Mouse (Mus musculus) CD4-positive naive resting alpha-beta T cell, adult 76 days (primary cell): ENCODE results near the gene Mybpc1. TPM values are rescaled to one million over a fixed set of nuclear protein-coding genes. Genes with fewer than 3 reads are reported as not detected.

Experiments
- total RNA-seq: library from RNA; stranded (reverse); gene quantifications from one replicate; pipeline ENCODE4 v1.2.4, GENCODE M21; 2023

Mybpc1 gene
- total RNA-seq = not detected

DNA sequence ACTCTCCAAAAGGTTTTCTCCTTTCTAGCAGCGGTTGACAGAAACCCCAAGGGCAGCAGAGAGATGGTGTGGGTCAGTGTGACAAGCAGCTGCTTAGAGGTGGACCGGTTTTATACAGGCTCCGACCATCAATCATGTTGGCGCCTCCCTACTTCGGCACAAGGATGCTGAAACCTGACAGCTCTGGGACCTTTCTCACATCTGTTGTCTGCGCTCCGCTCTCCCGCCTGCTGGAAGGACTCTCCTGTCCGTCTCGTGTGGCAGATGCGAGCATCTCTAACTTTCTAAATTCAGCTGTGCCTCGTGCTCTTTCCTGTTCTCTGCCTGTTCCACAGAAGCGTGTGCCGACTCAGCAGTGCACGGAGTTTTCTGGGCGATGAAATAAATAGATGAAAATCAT is at the start of gene Mybpc1:
TSS of gene Mybpc1 (minus strand) at position 210 of the 400 bp plus-strand sequence.

DNA sequence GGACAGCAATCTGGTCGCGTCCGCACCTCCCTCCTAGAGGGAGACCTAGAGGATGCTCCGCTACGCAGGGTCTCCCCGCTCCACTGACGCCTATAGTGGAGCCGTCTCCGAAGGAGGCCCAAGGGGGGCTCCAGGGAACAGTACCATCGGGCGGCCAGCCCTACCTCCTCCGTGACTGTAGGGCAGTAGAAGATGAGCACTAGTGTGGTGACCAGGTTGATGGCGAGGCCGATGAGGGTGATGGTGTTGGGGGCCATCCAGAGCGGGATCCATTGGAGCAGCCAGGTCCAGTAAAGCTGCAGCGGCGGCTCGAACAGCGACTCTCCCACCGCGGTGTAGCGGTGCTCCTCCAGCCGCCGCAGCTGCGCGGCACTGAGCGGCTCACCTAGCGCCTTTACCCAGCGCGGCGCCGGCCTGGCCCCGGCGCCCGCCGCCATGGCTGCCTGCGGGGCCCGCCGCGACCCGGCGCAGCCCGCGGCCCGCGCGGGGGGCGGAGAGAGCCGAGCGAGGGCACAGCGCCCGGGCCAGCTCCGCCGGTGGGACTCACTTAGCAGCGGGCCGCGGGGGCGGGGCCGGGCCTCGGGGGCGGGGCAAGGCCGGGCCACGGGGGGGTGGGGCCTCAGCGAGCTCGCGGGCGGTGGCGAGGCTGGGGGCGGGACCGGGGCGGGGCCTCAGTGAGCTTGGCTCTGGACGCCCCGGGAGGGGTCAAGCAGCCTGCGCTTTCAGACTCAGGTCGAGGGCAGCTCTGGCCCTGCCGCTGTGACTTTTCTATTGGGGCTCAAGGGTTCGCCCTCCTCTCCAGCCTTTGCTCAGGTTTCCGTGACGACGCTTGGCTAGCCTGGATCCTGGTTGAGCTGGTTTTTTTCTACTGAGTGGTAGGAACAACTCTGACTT is 101.3 kb downstream of the Mybpc1 start, which contains the start of gene Chpt1:
TSS of gene Chpt1 (minus strand) at position 653 of the 894 bp plus-strand sequence.

Other genes starting within 250 kb of the Mybpc1 start
- gene Dram1, start 226.1 kb downstream of the Mybpc1 start, total RNA-seq = 0.38 TPM
- gene Gnptab, start 226.0 kb downstream of the Mybpc1 start, total RNA-seq = 37.0 TPM
- 1.1 TPM for gene Sycp3, start 145.6 kb downstream of the Mybpc1 start, total RNA-seq
- gene Chpt1, start 101.1 kb downstream of the Mybpc1 start, total RNA-seq = 3.3 TPM
- gene Spic, start 79.9 kb upstream of the Mybpc1 start, total RNA-seq = 6.9 TPM
- 27.7 TPM for gene Arl1, start 125.7 kb upstream of the Mybpc1 start, total RNA-seq
- gene Utp20, start 221.7 kb upstream of the Mybpc1 start, total RNA-seq = 66.0 TPM